Mouse (Mus musculus) bone marrow macrophage, adult 2 months (primary cell): Measurements from ENCODE around the gene Rhbg. TPM values are rescaled to one million over a fixed set of nuclear protein-coding genes. Genes with fewer than 3 reads are reported as not detected.

Source experiments
- H3K27ac ChIP-seq: 2 replicates; pipeline ENCODE4 v1.5.1; 2012; ENCODE audit warnings: low read depth, low read length; ENCODE audit not compliant: insufficient read depth
- H3K4me1 ChIP-seq: 2 replicates; pipeline ENCODE4 v1.6.1; 2012; ENCODE audit warnings: low read length; ENCODE audit not compliant: control insufficient read depth, insufficient read depth
- H3K4me3 ChIP-seq: 2 replicates; pipeline ENCODE4 v1.5.1; 2012; ENCODE audit warnings: mild to moderate bottlenecking, low read length, moderate library complexity; ENCODE audit not compliant: insufficient read depth
- CTCF ChIP-seq: IDR thresholded peaks from 2 replicates; pipeline ENCODE4 v1.5.1; 2012; ENCODE audit warnings: low read depth, mild to moderate bottlenecking, low read length, moderate library complexity
- POLR2A ChIP-seq: IDR thresholded peaks from 2 replicates; pipeline ENCODE4 v1.6.1; 2012; ENCODE audit warnings: mild to moderate bottlenecking, low read depth, low read length, borderline replicate concordance
- polyA plus RNA-seq: library from polyadenylated mRNA; stranded (reverse); fragments of >200 nt; gene quantifications from 2 replicates; pipeline ENCODE4 v1.2.4, GENCODE M21; 2012; ENCODE audit not compliant: missing spikeins, insufficient read depth, insufficient read length

Gene Rhbg
- polyA plus RNA-seq, 1 experiment: not detected

- no peak for TF ChIP-seq CTCF
- no peak for TF ChIP-seq POLR2A
- Histone ChIP-seq H3K27ac (no peak overlapping the region), H3K4me3 (no peak overlapping the region), H3K4me1 (no peaks in the 10 kb centered on the region)
These were observed 52.9 kb downstream of the Rhbg start for GRCm38 (mm10) chr3:88201640-88202039.

- H3K4me3 ChIP-seq: no peak overlapping the region
These were observed 53.6 kb downstream of the Rhbg start for GRCm38 (mm10) chr3:88200972-88201330.

GRCm38 (mm10) chr3:88200161-88200971 is 54.1 kb downstream of the Rhbg start:
- Histone ChIP-seq H3K4me3 (no peak overlapping the region), H3K4me1 (no peaks in the 10 kb centered on the region), H3K27ac (no peak overlapping the region)
- TF ChIP-seq CTCF: no peak
- no peak for TF ChIP-seq POLR2A

More at GRCm38 (mm10) chr3:88200972-88201330, 53.6 kb downstream of the Rhbg start:
- no peaks in the 10 kb centered on the region for H3K4me1 ChIP-seq
- TF ChIP-seq POLR2A: no peak
- TF ChIP-seq CTCF: no peak
- H3K27ac ChIP-seq: no peak overlapping the region

- no peak overlapping the region for H3K27ac ChIP-seq
- H3K4me1 ChIP-seq: no peaks in the 10 kb centered on the region
- TF ChIP-seq CTCF (no peak), POLR2A (no peak)
- H3K4me3 ChIP-seq: no peak overlapping the region
These were observed 54.9 kb downstream of the Rhbg start for GRCm38 (mm10) chr3:88199541-88200110.

- H3K4me1 ChIP-seq: no peaks in the 10 kb centered on the region
- H3K27ac ChIP-seq: no peak overlapping the region
- no peak overlapping the region for H3K4me3 ChIP-seq
- TF ChIP-seq POLR2A: no peak
- TF ChIP-seq CTCF: no peak
These were observed 55.9 kb downstream of the Rhbg start for GRCm38 (mm10) chr3:88198505-88199020.

GRCm38 (mm10) chr3:88197741-88198504 is 56.6 kb downstream of the Rhbg start:
- Histone ChIP-seq H3K27ac (no peak overlapping the region), H3K4me3 (no peak overlapping the region), H3K4me1 (no peaks in the 10 kb centered on the region)
- no peak for TF ChIP-seq POLR2A
- TF ChIP-seq CTCF: no peak

Other genes starting within 250 kb of the Rhbg start
- gene Hapln2, start 227.1 kb downstream of the Rhbg start, polyA plus RNA-seq: not detected in 2 replicates
- gene Gpatch4, start 211.6 kb downstream of the Rhbg start, polyA plus RNA-seq: 7.9 and 8.4 TPM in 2 replicates
- gene Naxe, start 196.2 kb downstream of the Rhbg start, polyA plus RNA-seq: 76.1 and 83.0 TPM in 2 replicates
- gene Ttc24, start 176.4 kb downstream of the Rhbg start, polyA plus RNA-seq: not detected in 2 replicates
- 20.5 and 25.7 TPM in 2 replicates for gene Iqgap3, start 172.7 kb downstream of the Rhbg start, polyA plus RNA-seq
- 84.5 and 98.1 TPM in 2 replicates for gene Mef2d, start 112.3 kb downstream of the Rhbg start, polyA plus RNA-seq
- 0.48 TPM in 1 of 2 replicates, not detected in the other for gene Gm38392, start 32.5 kb upstream of the Rhbg start, polyA plus RNA-seq
- gene Tsacc, start 42.3 kb upstream of the Rhbg start, polyA plus RNA-seq: 10.1 and 11.4 TPM in 2 replicates
- 75.3 and 76.5 TPM in 2 replicates for gene Cct3, start 42.4 kb upstream of the Rhbg start, polyA plus RNA-seq
- gene Glmp, start 70.3 kb upstream of the Rhbg start, polyA plus RNA-seq: 401 and 428 TPM in 2 replicates
- 0.68 and 0.71 TPM in 2 replicates for gene Tmem79, start 81.4 kb upstream of the Rhbg start, polyA plus RNA-seq
- 26.0 and 27.8 TPM in 2 replicates for gene Smg5, start 81.6 kb upstream of the Rhbg start, polyA plus RNA-seq
- gene Paqr6, start 109.9 kb upstream of the Rhbg start, polyA plus RNA-seq: not detected in 2 replicates
- not detected in 2 replicates for gene Bglap3, start 118.0 kb upstream of the Rhbg start, polyA plus RNA-seq
- not detected in 2 replicates for gene Bglap2, start 124.0 kb upstream of the Rhbg start, polyA plus RNA-seq
- gene Bglap, start 129.8 kb upstream of the Rhbg start, polyA plus RNA-seq: not detected in 2 replicates
- gene Pmf1, start 155.6 kb upstream of the Rhbg start, polyA plus RNA-seq: 55.0 and 59.7 TPM in 2 replicates
- gene Slc25a44, start 170.4 kb upstream of the Rhbg start, polyA plus RNA-seq: 14.0 and 17.5 TPM in 2 replicates
- 178 and 180 TPM in 2 replicates for gene Sema4a, start 206.5 kb upstream of the Rhbg start, polyA plus RNA-seq